In genomic region chr2:18799265-18799965, GRCm38 (mm10) we compare ENCODE assay signal across 8 mouse cellular contexts.
DNase-seq lines count a peak whose midpoint lies in the region; ATAC-seq and TF ChIP-seq lines count a peak whose summit lies in the region.

No protein-coding gene starts in this region.

- H3K4me1 ChIP-seq in heart, embryonic 16.5 days (ENCODE audit: control insufficient read depth, insufficient read depth, low read length), result peaks cover 19% of the 10 kb centered on the region
- no peaks in the 10 kb centered on the region for H3K4me1 ChIP-seq in cortical plate, adult 2 months (ENCODE audit: control insufficient read depth, insufficient read depth, low read length)
- peaks cover 40% of the 10 kb centered on the region for H3K4me1 ChIP-seq in hindbrain, embryonic 13.5 days (replicated peaks)
- peaks cover 42% of the 10 kb centered on the region for H3K4me1 ChIP-seq in midbrain, embryonic 13.5 days (replicated peaks)

- 14% methylated on average over 17 of the region's 17 CpGs for WGBS in heart, embryonic 16.5 days
- 9% methylated on average over 17 of the region's 17 CpGs for WGBS in hindbrain, embryonic 13.5 days
- WGBS in midbrain, embryonic 13.5 days, result 7% methylated on average over 17 of the region's 17 CpGs

- no peaks in the 10 kb centered on the region for H3K9me3 ChIP-seq in heart, embryonic 16.5 days (replicated peaks; ENCODE audit: control insufficient read depth, low read length)
- H3K9me3 ChIP-seq in hindbrain, embryonic 13.5 days, result no peaks in the 10 kb centered on the region
- H3K9me3 ChIP-seq in midbrain, embryonic 13.5 days, result no peaks in the 10 kb centered on the region

- no peak for TF ChIP-seq POLR2A in cortical plate, adult 2 months (IDR thresholded peaks at IDR 0.05; ENCODE audit: extremely low read depth, insufficient read depth, low read length)

- TF ChIP-seq CTCF in cortical plate, adult 2 months (IDR thresholded peaks at IDR 0.05; ENCODE audit: extremely low read depth, insufficient read depth, low read length), result no peak

- ATAC-seq in heart, embryonic 16.5 days (replicated peaks; ENCODE audit: extremely low read depth, insufficient read depth, low FRiP score), result no peak
- ATAC-seq in hindbrain, embryonic 13.5 days (ENCODE audit: low FRiP score), result peak; percentile 59
- peak; percentile 44 for ATAC-seq in midbrain, embryonic 13.5 days

- peak overlapping the region; percentile 59 for H3K4me3 ChIP-seq in heart, embryonic 16.5 days (ENCODE audit: low read length)
- H3K4me3 ChIP-seq in cortical plate, adult 2 months (ENCODE audit: insufficient read depth, low read length), result peak overlapping the region; percentile 51
- H3K4me3 ChIP-seq in hindbrain, embryonic 13.5 days, result peak overlapping the region; percentile 42
- H3K4me3 ChIP-seq in midbrain, embryonic 13.5 days (replicated peaks), result peak overlapping the region; percentile 42

- peaks cover 43% of the 10 kb centered on the region for H3K27me3 ChIP-seq in heart, embryonic 16.5 days (ENCODE audit: control insufficient read depth, insufficient read depth, low read length)
- peaks cover 21% of the 10 kb centered on the region; the same call in 1 of the 2 replicates for H3K27me3 ChIP-seq in hindbrain, embryonic 13.5 days
- H3K27me3 ChIP-seq in midbrain, embryonic 13.5 days, result peaks cover 13% of the 10 kb centered on the region

- DNase-seq in heart, postnatal 36 days, result no peak
- no peak for DNase-seq in adrenal gland, postnatal 10 days
- DNase-seq in left cerebral cortex, adult 9 months (ENCODE audit: low spot score in 2 of 2), result no peak
- DNase-seq in retina, postnatal 1 day, result no peak

- intact Hi-C loops in heart, postnatal 36 days (cut with DNase I), result no loop called here

- H3K9ac ChIP-seq in heart, embryonic 16.5 days (ENCODE audit: low read length), result peak overlapping the region; percentile 61; the same call in 1 of the 2 replicates
- H3K9ac ChIP-seq in hindbrain, embryonic 13.5 days, result peak overlapping the region; percentile 71
- peak overlapping the region; percentile 66 for H3K9ac ChIP-seq in midbrain, embryonic 13.5 days (replicated peaks)

- peak overlapping the region; percentile 92 for H3K4me2 ChIP-seq in heart, embryonic 16.5 days (ENCODE audit: low read depth, low read length)
- peak overlapping the region; percentile 73 for H3K4me2 ChIP-seq in hindbrain, embryonic 13.5 days
- peak overlapping the region; percentile 66 for H3K4me2 ChIP-seq in midbrain, embryonic 13.5 days (replicated peaks)

- no peak overlapping the region for H3K27ac ChIP-seq in heart, embryonic 16.5 days (ENCODE audit: low read length)
- peak overlapping the region; percentile 13; the same call in 1 of the 2 replicates for H3K27ac ChIP-seq in cortical plate, adult 2 months (ENCODE audit: insufficient read depth, low read length)
- peak overlapping the region; percentile 92 for H3K27ac ChIP-seq in hindbrain, embryonic 13.5 days
- H3K27ac ChIP-seq in midbrain, embryonic 13.5 days, result peak overlapping the region; percentile 92

- no peaks in the 10 kb centered on the region for H3K36me3 ChIP-seq in heart, embryonic 16.5 days (ENCODE audit: control insufficient read depth, insufficient read depth)
- H3K36me3 ChIP-seq in hindbrain, embryonic 13.5 days, result no peaks in the 10 kb centered on the region
- no peaks in the 10 kb centered on the region for H3K36me3 ChIP-seq in midbrain, embryonic 13.5 days
